Mouse (Mus musculus) lung, embryonic 14.5 days (tissue): ENCODE data around the gene Sh3gl2. TPM values are rescaled to one million over a fixed set of nuclear protein-coding genes. Genes with fewer than 3 reads are reported as not detected.

Experiments
- ATAC-seq: fragments of 200-750 bp; cut with Nextera tagmentation; 2 replicates; pipeline ENCODE4 v1.8.0; 2017; ENCODE audit warnings: mild to moderate bottlenecking, moderate TSS enrichment, moderate library complexity; ENCODE audit not compliant: insufficient read depth
- DNase-seq: peaks from one replicate; pipeline ENCODE4 v3.0.0-alpha.2; 2015
- H3K27ac ChIP-seq: fragments of 300-500 bp; sonication (generic); 2 replicates; pipeline ENCODE4 v1.5.1; 2014; ENCODE audit warnings: low read depth, mild to moderate bottlenecking, moderate library complexity
- H3K27me3 ChIP-seq: fragments of 300-500 bp; sonication (generic); 2 replicates; pipeline ENCODE4 v1.6.1; 2014; ENCODE audit warnings: low read length, control low read depth; ENCODE audit not compliant: insufficient read depth
- H3K36me3 ChIP-seq: fragments of 300-500 bp; sonication (generic); 2 replicates; pipeline ENCODE4 v1.6.1; 2014; ENCODE audit warnings: control low read depth; ENCODE audit not compliant: insufficient read depth
- H3K4me1 ChIP-seq: fragments of 300-500 bp; sonication (generic); 2 replicates; pipeline ENCODE4 v1.6.1; 2014; ENCODE audit warnings: antibody characterized with exemption, control low read depth; ENCODE audit not compliant: insufficient read depth
- H3K4me2 ChIP-seq: fragments of 300-500 bp; sonication (generic); 2 replicates; pipeline ENCODE4 v1.6.1; 2014; ENCODE audit warnings: mild to moderate bottlenecking
- H3K4me3 ChIP-seq: fragments of 300-500 bp; sonication (generic); 2 replicates; pipeline ENCODE4 v1.5.1; 2014; ENCODE audit warnings: low read depth, low read length
- H3K9ac ChIP-seq: fragments of 300-500 bp; sonication (generic); 2 replicates; pipeline ENCODE4 v1.6.1; 2014
- H3K9me3 ChIP-seq: fragments of 300-500 bp; sonication (generic); 2 replicates; pipeline ENCODE4 v1.6.1; 2016; ENCODE audit warnings: low read depth, low read length, control low read depth
- CTCF ChIP-seq: IDR thresholded peaks from 2 replicates; pipeline ENCODE4 v1.5.1; 2016; ENCODE audit warnings: antibody characterized with exemption, low read depth
- WGBS: fragments of 180-500 bp; shearing (Covaris S2); extraction: QIAGEN DNeasy Blood & Tissue Kit; methylation state at CpG from one replicate; pipeline ENCODE4 v1.1.7; 2014; 5-methylcytosine and 5-hydroxymethylcytosine counted together
- polyA plus RNA-seq: library from polyadenylated mRNA; unstranded; fragments of >200 nt; fragmentation: Nextera tagmentation; extraction: Ambion mirVana; gene quantifications from 2 replicates; pipeline ENCODE4 v1.2.1, GENCODE M21; 2014

Sh3gl2 gene
- polyA plus RNA-seq, 1 experiment from 2014 or later: 7.1 TPM

DNA sequence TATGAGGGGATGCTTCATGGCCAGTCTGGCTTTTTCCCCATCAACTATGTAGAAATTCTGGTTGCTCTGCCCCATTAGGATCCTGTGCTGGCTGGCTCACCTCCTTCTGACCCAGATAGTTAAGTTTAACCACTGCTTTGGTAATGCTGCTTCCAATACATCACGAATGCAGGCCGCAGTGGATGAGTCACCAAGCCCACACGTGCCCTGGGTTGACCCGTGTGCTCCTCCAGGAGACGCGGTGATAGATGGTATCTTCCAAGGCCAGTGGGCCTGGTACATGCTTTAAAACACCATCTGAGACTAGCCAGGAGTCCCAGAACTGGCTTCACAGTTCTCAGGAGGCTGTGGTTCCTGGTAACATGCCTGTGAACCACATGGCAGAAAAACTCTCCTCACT, 182.8 kb downstream of the Sh3gl2 start:
- no peaks in the 10 kb centered on the region for H3K36me3 ChIP-seq
- no peak overlapping the region for H3K4me3 ChIP-seq
- ATAC-seq (no peak), DNase-seq (no peak)
- no peaks in the 10 kb centered on the region for H3K27me3 ChIP-seq
- no peaks in the 10 kb centered on the region for H3K4me1 ChIP-seq
- no peaks in the 10 kb centered on the region for H3K9me3 ChIP-seq
- no peak overlapping the region for H3K9ac ChIP-seq
- TF ChIP-seq CTCF: no peak
- no peak overlapping the region for H3K27ac ChIP-seq
- WGBS: 90% methylated on average over 6 of the region's 6 CpGs
- H3K4me2 ChIP-seq: no peak overlapping the region

DNA sequence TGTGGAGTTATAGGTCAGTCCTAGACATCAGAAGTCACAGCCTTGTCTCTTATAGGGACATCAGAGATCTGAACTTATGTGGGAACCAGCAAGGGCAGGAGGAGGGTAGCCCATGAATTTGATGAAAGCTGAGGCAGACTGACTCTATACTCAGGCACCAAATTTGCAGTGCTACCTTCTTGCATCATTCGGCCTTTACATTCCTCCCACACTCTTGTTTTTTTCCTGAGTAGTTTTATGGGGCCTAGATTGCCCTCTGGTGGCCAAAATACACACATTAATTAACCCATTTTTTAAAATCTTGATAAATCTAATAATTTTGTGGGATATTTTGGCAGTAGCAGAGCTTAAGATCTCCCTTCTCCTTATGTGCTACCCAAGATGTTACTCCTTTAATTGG, 186.9 kb downstream of the Sh3gl2 start:
- no peak overlapping the region for H3K4me3 ChIP-seq
- no peak overlapping the region for H3K9ac ChIP-seq
- no peaks in the 10 kb centered on the region for H3K4me1 ChIP-seq
- TF ChIP-seq CTCF: peak; percentile 64
- H3K27me3 ChIP-seq: no peaks in the 10 kb centered on the region
- DNase-seq (peak; percentile 75), ATAC-seq (no peak)
- no peaks in the 10 kb centered on the region for H3K36me3 ChIP-seq
- no peaks in the 10 kb centered on the region for H3K9me3 ChIP-seq
- H3K27ac ChIP-seq: no peak overlapping the region
- H3K4me2 ChIP-seq: no peak overlapping the region
- WGBS: 46% methylated on average over 1 of the region's 1 CpGs

DNA sequence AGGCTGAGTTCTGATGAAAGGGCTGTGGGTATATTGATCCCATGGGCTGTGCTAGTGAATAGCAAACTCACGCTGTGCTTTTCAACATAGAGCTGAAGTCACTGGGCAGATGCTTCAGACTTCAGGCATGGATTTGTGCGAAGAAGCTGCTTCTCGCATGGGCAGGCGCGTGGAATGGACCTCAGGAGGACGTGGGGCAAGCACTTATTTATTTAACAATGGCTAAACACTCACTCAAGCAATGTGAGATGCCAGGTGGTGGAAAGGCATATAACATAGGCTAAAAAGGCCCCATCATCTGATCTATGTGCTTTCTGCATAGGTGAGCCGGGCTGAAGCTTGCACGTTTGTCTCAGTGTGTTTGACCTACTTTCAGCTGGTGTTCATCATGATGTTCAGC, 193.8 kb downstream of the Sh3gl2 start:
- Histone ChIP-seq H3K27ac (no peak overlapping the region), H3K9me3 (no peaks in the 10 kb centered on the region), H3K4me1 (no peaks in the 10 kb centered on the region), H3K4me2 (no peak overlapping the region), H3K9ac (no peak overlapping the region), H3K36me3 (no peaks in the 10 kb centered on the region), H3K27me3 (no peaks in the 10 kb centered on the region), H3K4me3 (no peak overlapping the region)
- DNase-seq: no peak
- ATAC-seq: no peak
- WGBS: 74% methylated on average over 8 of the region's 8 CpGs
- TF ChIP-seq CTCF: no peak

DNA sequence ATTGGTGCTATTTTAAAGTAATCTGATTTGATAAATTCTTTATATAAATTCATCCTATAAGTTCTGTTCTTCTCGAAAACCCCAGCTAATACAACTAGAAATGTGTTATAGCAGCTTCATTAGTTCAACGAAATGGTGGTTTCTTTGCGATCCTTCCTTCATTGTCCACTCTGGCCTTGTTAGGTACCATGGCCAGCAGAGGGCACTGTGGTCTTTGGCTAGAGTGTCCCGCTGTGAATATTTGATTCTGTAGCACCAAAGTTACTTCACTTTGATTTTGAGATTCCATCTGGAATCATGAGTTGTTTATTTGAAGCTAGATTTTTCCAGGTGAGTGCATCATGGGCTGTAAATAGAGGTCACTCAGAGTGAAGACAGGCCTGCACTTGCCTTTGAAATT, 197.9 kb downstream of the Sh3gl2 start:
- ATAC-seq (no peak), DNase-seq (peak; percentile 95)
- Histone ChIP-seq H3K9ac (no peak overlapping the region), H3K4me3 (no peak overlapping the region), H3K36me3 (no peaks in the 10 kb centered on the region), H3K9me3 (no peaks in the 10 kb centered on the region), H3K4me2 (no peak overlapping the region), H3K27me3 (no peaks in the 10 kb centered on the region), H3K27ac (no peak overlapping the region), H3K4me1 (no peaks in the 10 kb centered on the region)
- 25% methylated on average over 4 of the region's 4 CpGs for WGBS
- TF ChIP-seq CTCF: peak; percentile 90

DNA sequence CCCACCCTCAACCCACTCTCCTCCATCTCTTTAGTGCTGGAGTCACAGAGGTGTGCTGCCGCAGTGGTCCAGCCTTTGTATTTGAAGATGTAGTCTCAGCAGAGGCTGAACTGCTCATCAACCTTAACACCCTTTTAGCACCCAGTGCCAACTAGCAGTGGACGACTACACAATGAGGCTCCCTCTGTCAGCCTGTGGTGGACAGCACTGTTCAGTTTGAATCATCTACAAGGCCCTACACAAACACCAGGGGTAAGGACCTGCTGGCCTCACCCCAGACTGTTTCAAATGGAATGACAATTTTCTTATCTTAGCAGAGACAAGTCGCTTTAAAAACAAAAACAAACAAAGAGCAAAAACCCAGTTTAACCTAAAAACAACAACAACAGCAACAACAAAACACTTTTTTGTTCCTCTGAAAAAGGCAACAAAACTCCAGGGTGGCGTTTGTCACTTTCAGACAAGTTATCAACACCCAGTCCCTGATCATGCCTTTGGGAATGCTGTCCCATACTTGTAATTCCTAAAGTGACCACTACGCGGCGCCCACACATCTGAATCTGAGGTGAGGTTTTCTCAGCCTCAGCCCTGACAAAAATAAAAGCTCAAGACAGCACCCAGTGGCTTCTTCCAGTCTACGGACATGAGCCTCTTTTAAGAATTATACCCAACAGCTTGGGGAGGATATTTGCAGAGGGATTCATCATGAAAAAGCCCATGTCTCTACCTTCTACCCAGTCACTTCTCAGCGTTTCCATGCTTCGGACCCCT, 199.7 kb downstream of the Sh3gl2 start:
- 35% methylated on average over 10 of the region's 10 CpGs for WGBS

DNA sequence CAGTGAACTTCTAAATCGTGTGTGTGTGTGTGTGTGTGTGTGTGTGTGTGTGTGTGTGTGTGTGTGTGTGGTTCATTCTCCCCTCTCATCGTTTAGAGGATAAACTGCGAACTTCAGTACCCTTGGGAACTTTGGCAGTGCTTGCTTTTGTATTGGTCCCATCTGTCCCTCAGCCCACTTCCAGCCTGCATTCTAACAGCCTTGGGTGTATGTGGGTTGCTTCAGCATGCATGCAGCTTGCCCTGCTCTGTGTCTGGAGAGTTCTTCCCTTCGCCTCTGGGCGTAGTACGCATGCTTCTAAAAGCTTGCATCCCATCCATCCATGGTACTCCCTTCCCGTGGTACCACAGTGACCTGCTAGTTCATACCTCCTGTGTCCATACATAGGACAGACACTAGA, 200.3 kb downstream of the Sh3gl2 start:
- H3K4me3 ChIP-seq: no peak overlapping the region
- no peak for TF ChIP-seq CTCF
- H3K9ac ChIP-seq: no peak overlapping the region
- no peak overlapping the region for H3K27ac ChIP-seq
- H3K9me3 ChIP-seq: no peaks in the 10 kb centered on the region
- H3K4me1 ChIP-seq: no peaks in the 10 kb centered on the region
- no peaks in the 10 kb centered on the region for H3K27me3 ChIP-seq
- WGBS: 70% methylated on average over 7 of the region's 7 CpGs
- ATAC-seq: no peak
- no peak overlapping the region for H3K4me2 ChIP-seq
- DNase-seq: no peak
- no peaks in the 10 kb centered on the region for H3K36me3 ChIP-seq

More for the DNA sequence above, 199.7 kb downstream of the Sh3gl2 start:
- Histone ChIP-seq H3K9ac (no peak overlapping the region), H3K4me3 (no peak overlapping the region), H3K9me3 (no peaks in the 10 kb centered on the region), H3K36me3 (no peaks in the 10 kb centered on the region), H3K4me2 (no peak overlapping the region), H3K27ac (no peak overlapping the region), H3K27me3 (no peaks in the 10 kb centered on the region), H3K4me1 (no peaks in the 10 kb centered on the region)
- ATAC-seq (peak; percentile 49; the same call in 1 of the 2 replicates), DNase-seq (peak; percentile 95)
- TF ChIP-seq CTCF: peak; percentile 95

DNA sequence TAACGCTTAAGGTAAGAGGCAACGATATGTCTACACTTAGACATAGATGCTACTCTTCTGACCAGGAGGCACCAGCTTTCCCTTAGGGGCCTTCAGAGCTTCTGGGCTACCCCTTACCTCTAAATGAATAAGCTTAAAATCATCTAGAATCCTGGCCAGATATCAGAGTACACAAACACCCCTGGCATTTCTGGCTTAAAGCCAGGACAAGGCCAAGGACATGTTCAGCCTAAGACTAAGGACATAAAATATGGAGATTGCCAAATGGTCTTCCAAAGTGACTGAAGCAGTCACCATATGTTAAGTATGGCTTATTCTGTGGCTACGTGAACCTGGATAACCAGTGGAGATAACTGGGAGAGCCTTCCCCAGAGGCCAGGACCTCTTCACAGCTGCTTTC, 211.5 kb downstream of the Sh3gl2 start:
- 81% methylated on average over 3 of the region's 3 CpGs for WGBS
- no peak for TF ChIP-seq CTCF
- Histone ChIP-seq H3K4me1 (no peaks in the 10 kb centered on the region), H3K27ac (no peak overlapping the region), H3K36me3 (no peaks in the 10 kb centered on the region), H3K9ac (no peak overlapping the region), H3K9me3 (no peaks in the 10 kb centered on the region), H3K4me3 (no peak overlapping the region), H3K4me2 (no peak overlapping the region), H3K27me3 (no peaks in the 10 kb centered on the region)
- DNase-seq (no peak), ATAC-seq (no peak)
